Mouse (Mus musculus) embryonic facial prominence, embryonic 13.5 days (tissue): ENCODE measurements around the gene Kansl1. TPM values are rescaled to one million over a fixed set of nuclear protein-coding genes. Genes with fewer than 3 reads are reported as not detected.

Experiments used
- ATAC-seq: fragments of 200-750 bp; cut with Nextera tagmentation; 2 replicates; pipeline ENCODE4 v1.8.0; 2017; ENCODE audit warnings: low read depth; ENCODE audit not compliant: insufficient number of reproducible peaks, insufficient read depth, low FRiP score, low TSS enrichment
- H3K27ac ChIP-seq: fragments of 300-500 bp; sonication (generic); 2 replicates; pipeline ENCODE4 v1.5.1; 2015; ENCODE audit warnings: moderate library complexity, mild to moderate bottlenecking, inconsistent platforms
- H3K27me3 ChIP-seq: fragments of 300-500 bp; sonication (generic); 2 replicates; pipeline ENCODE4 v1.6.1; 2015; ENCODE audit warnings: mild to moderate bottlenecking, inconsistent platforms
- H3K36me3 ChIP-seq: fragments of 300-500 bp; sonication (generic); 2 replicates; pipeline ENCODE4 v1.6.1; 2015; ENCODE audit warnings: mild to moderate bottlenecking, inconsistent platforms
- H3K4me1 ChIP-seq: fragments of 300-500 bp; sonication (generic); 2 replicates; pipeline ENCODE4 v1.6.1; 2015; ENCODE audit warnings: inconsistent platforms
- H3K4me2 ChIP-seq: fragments of 300-500 bp; sonication (generic); 2 replicates; pipeline ENCODE4 v1.6.1; 2015; ENCODE audit warnings: moderate library complexity, mild to moderate bottlenecking, inconsistent platforms
- H3K4me3 ChIP-seq: fragments of 300-500 bp; sonication (generic); 2 replicates; pipeline ENCODE4 v1.5.1; 2015; ENCODE audit warnings: mild to moderate bottlenecking, inconsistent platforms
- H3K9ac ChIP-seq: fragments of 300-500 bp; sonication (generic); 2 replicates; pipeline ENCODE4 v1.6.1; 2015; ENCODE audit warnings: mild to moderate bottlenecking, inconsistent platforms
- H3K9me3 ChIP-seq: fragments of 300-500 bp; sonication (generic); 2 replicates; pipeline ENCODE4 v1.6.1; 2016; ENCODE audit warnings: inconsistent platforms
- WGBS: fragments of 180-500 bp; shearing (Covaris S2); methylation state at CpG from one replicate; pipeline ENCODE4 v1.1.7; 2015; ENCODE audit warnings: mixed read lengths; 5-methylcytosine and 5-hydroxymethylcytosine counted together
- polyA plus RNA-seq: library from polyadenylated mRNA; unstranded; fragments of >200 nt; fragmentation: Nextera tagmentation; extraction: Ambion mirVana; gene quantifications from 2 replicates; pipeline ENCODE4 v1.2.1, GENCODE M21; 2015

Gene Kansl1
- 29.9 and 32.0 TPM in 2 replicates for polyA plus RNA-seq

GRCm38 (mm10) chr11:104468751-104469268, at the start of gene Kansl1:
Gene Kansl1, minus strand, starts transcription at chr11:104468861.
- ATAC-seq = peak; percentile 53; the same call in 1 of the 2 replicates
- H3K9ac ChIP-seq = peak within 1 kb of the TSS; percentile 97
- WGBS = 1% methylated on average over 48 of the region's 69 CpGs

GRCm38 (mm10) chr11:104512436-104512835, 43.8 kb upstream of the Kansl1 start:
- H3K27me3 ChIP-seq = no peaks in the 10 kb centered on the region
- H3K9ac ChIP-seq = no peak overlapping the region
- no peak overlapping the region for H3K4me2 ChIP-seq
- H3K4me1 ChIP-seq = no peaks in the 10 kb centered on the region
- ATAC-seq = no peak
- no peaks in the 10 kb centered on the region for H3K9me3 ChIP-seq
- H3K36me3 ChIP-seq = peaks cover 83% of the 10 kb centered on the region
- no peak overlapping the region for H3K4me3 ChIP-seq
- 87% methylated on average over 4 of the region's 4 CpGs for WGBS
- no peak overlapping the region for H3K27ac ChIP-seq

More at GRCm38 (mm10) chr11:104468751-104469268, at the start of gene Kansl1:
- Histone ChIP-seq H3K27ac (peak within 1 kb of the TSS; percentile 55), H3K4me3 (peak within 1 kb of the TSS; percentile 95), H3K4me1 (peaks cover 11% of the 10 kb centered on the region), H3K4me2 (peak within 1 kb of the TSS; percentile 68), H3K9me3 (no peaks in the 10 kb centered on the region), H3K36me3 (peaks cover 10% of the 10 kb centered on the region; the same call in 1 of the 2 replicates), H3K27me3 (no peaks in the 10 kb centered on the region)

GRCm38 (mm10) chr11:104510606-104511005, 41.9 kb upstream of the Kansl1 start:
- Histone ChIP-seq H3K4me2 (no peak overlapping the region), H3K36me3 (peaks cover 82% of the 10 kb centered on the region), H3K9me3 (no peaks in the 10 kb centered on the region), H3K27me3 (no peaks in the 10 kb centered on the region), H3K4me3 (no peak overlapping the region), H3K27ac (no peak overlapping the region), H3K4me1 (no peaks in the 10 kb centered on the region), H3K9ac (no peak overlapping the region)
- no peak for ATAC-seq
- WGBS = 79% methylated on average over 2 of the region's 2 CpGs

GRCm38 (mm10) chr11:104508455-104508854, 39.8 kb upstream of the Kansl1 start:
- ATAC-seq = no peak
- H3K4me1 ChIP-seq = no peaks in the 10 kb centered on the region
- no peak overlapping the region for H3K27ac ChIP-seq
- H3K36me3 ChIP-seq = peaks cover 78% of the 10 kb centered on the region
- H3K4me2 ChIP-seq = no peak overlapping the region
- WGBS = 76% methylated on average over 4 of the region's 4 CpGs
- no peak overlapping the region for H3K9ac ChIP-seq
- no peaks in the 10 kb centered on the region for H3K9me3 ChIP-seq
- H3K4me3 ChIP-seq = no peak overlapping the region
- no peaks in the 10 kb centered on the region for H3K27me3 ChIP-seq

- ATAC-seq = no peak
- H3K4me3 ChIP-seq = no peak overlapping the region
- WGBS = 81% methylated on average over 3 of the region's 3 CpGs
- no peak overlapping the region for H3K9ac ChIP-seq
- H3K36me3 ChIP-seq = no peaks in the 10 kb centered on the region
- H3K27ac ChIP-seq = no peak overlapping the region
- peaks cover 11% of the 10 kb centered on the region; the same call in 1 of the 2 replicates for H3K9me3 ChIP-seq
- no peak overlapping the region for H3K4me2 ChIP-seq
- no peaks in the 10 kb centered on the region for H3K27me3 ChIP-seq
- no peaks in the 10 kb centered on the region for H3K4me1 ChIP-seq
Observed at GRCm38 (mm10) chr11:104488292-104488691, 19.6 kb upstream of the Kansl1 start.

- Histone ChIP-seq H3K9ac (no peak overlapping the region), H3K4me3 (no peak overlapping the region), H3K4me1 (no peaks in the 10 kb centered on the region), H3K27me3 (no peaks in the 10 kb centered on the region), H3K9me3 (0 out of 2 replicates have a peak, but pooled peaks cover 12% of the 10 kb centered on the region), H3K27ac (no peak overlapping the region), H3K36me3 (no peaks in the 10 kb centered on the region), H3K4me2 (no peak overlapping the region)
- ATAC-seq = no peak
- 88% methylated on average over 8 of the region's 8 CpGs for WGBS
Observed at GRCm38 (mm10) chr11:104481971-104482370, 13.3 kb upstream of the Kansl1 start.

GRCm38 (mm10) chr11:104479505-104479904, 10.8 kb upstream of the Kansl1 start:
- Histone ChIP-seq H3K4me3 (no peak overlapping the region), H3K9me3 (0 out of 2 replicates have a peak, but pooled peaks cover 5% of the 10 kb centered on the region), H3K36me3 (no peaks in the 10 kb centered on the region), H3K4me1 (no peaks in the 10 kb centered on the region), H3K4me2 (no peak overlapping the region), H3K9ac (no peak overlapping the region), H3K27me3 (no peaks in the 10 kb centered on the region), H3K27ac (no peak overlapping the region)
- no peak for ATAC-seq
- WGBS = 71% methylated on average over 4 of the region's 4 CpGs

- WGBS = under 1% methylated on average over 19 of the region's 19 CpGs
- Histone ChIP-seq H3K9ac (peak overlapping the region; percentile 97), H3K27me3 (no peaks in the 10 kb centered on the region), H3K4me1 (peaks cover 11% of the 10 kb centered on the region), H3K27ac (peak overlapping the region; percentile 55), H3K36me3 (peaks cover 7% of the 10 kb centered on the region; the same call in 1 of the 2 replicates), H3K4me2 (peak overlapping the region; percentile 68), H3K4me3 (peak overlapping the region; percentile 95), H3K9me3 (no peaks in the 10 kb centered on the region)
- ATAC-seq = peak; percentile 98
Observed at GRCm38 (mm10) chr11:104469371-104469835, 742 bp upstream of the Kansl1 start.

GRCm38 (mm10) chr11:104467698-104468097, 963 bp downstream of the Kansl1 start:
- H3K4me2 ChIP-seq = peak overlapping the region; percentile 26
- 74% methylated on average over 5 of the region's 5 CpGs for WGBS
- no peaks in the 10 kb centered on the region for H3K9me3 ChIP-seq
- H3K36me3 ChIP-seq = peaks cover 17% of the 10 kb centered on the region; the same call in 1 of the 2 replicates
- no peak overlapping the region for H3K4me3 ChIP-seq
- no peak overlapping the region for H3K9ac ChIP-seq
- no peaks in the 10 kb centered on the region for H3K27me3 ChIP-seq
- ATAC-seq = no peak
- H3K4me1 ChIP-seq = peaks cover 11% of the 10 kb centered on the region
- H3K27ac ChIP-seq = no peak overlapping the region

- peaks cover under 1% of the 10 kb centered on the region for H3K4me1 ChIP-seq
- no peak overlapping the region for H3K4me3 ChIP-seq
- H3K9ac ChIP-seq = no peak overlapping the region
- peaks cover 35% of the 10 kb centered on the region for H3K36me3 ChIP-seq
- H3K27me3 ChIP-seq = no peaks in the 10 kb centered on the region
- no peak overlapping the region for H3K4me2 ChIP-seq
- ATAC-seq = no peak
- no peak overlapping the region for H3K27ac ChIP-seq
- H3K9me3 ChIP-seq = no peaks in the 10 kb centered on the region
Observed at GRCm38 (mm10) chr11:104461551-104461950, 7.1 kb downstream of the Kansl1 start.

GRCm38 (mm10) chr11:104459671-104460070, 9.0 kb downstream of the Kansl1 start:
- Histone ChIP-seq H3K9ac (no peak overlapping the region), H3K36me3 (peaks cover 31% of the 10 kb centered on the region), H3K4me2 (no peak overlapping the region), H3K27me3 (no peaks in the 10 kb centered on the region), H3K9me3 (no peaks in the 10 kb centered on the region), H3K4me1 (no peaks in the 10 kb centered on the region), H3K4me3 (no peak overlapping the region), H3K27ac (no peak overlapping the region)
- 90% methylated on average over 2 of the region's 2 CpGs for WGBS
- no peak for ATAC-seq

- no peaks in the 10 kb centered on the region for H3K27me3 ChIP-seq
- no peak overlapping the region for H3K4me2 ChIP-seq
- H3K9me3 ChIP-seq = no peaks in the 10 kb centered on the region
- no peak overlapping the region for H3K9ac ChIP-seq
- H3K27ac ChIP-seq = no peak overlapping the region
- ATAC-seq = no peak
- WGBS = 73% methylated on average over 2 of the region's 2 CpGs
- no peaks in the 10 kb centered on the region for H3K4me1 ChIP-seq
- peaks cover 23% of the 10 kb centered on the region for H3K36me3 ChIP-seq
- H3K4me3 ChIP-seq = no peak overlapping the region
Observed at GRCm38 (mm10) chr11:104458507-104458906, 10.2 kb downstream of the Kansl1 start.
